Mouse (Mus musculus) forebrain, embryonic 10.5 days (tissue): ENCODE measurements at regions not wholly inside any gene's neighbourhood (a gene's known extent, or its start where the extent isn't known, plus 50 kb on each side); places are given as distances from the start of the nearest gene placed in this dataset.

Experiments used
- DNase-seq: peaks from one replicate; pipeline ENCODE4 v3.0.0-alpha.2; 2017; ENCODE audit warnings: low spot score; ENCODE audit errors: extremely low spot score
- H3K27ac ChIP-seq: fragments of 300-500 bp; sonication (generic); 2 replicates; pipeline ENCODE4 v1.5.1; 2016; ENCODE audit warnings: mild to moderate bottlenecking
- H3K27me3 ChIP-seq: fragments of 300-500 bp; sonication (generic); 2 replicates; pipeline ENCODE4 v1.6.1; 2016; ENCODE audit warnings: mild to moderate bottlenecking; ENCODE audit not compliant: poor library complexity, severe bottlenecking
- H3K36me3 ChIP-seq: fragments of 300-500 bp; sonication (generic); replicated peaks from 2 replicates; pipeline ENCODE4 v1.6.1; 2016; ENCODE audit warnings: mild to moderate bottlenecking, moderate library complexity
- H3K4me1 ChIP-seq: fragments of 300-500 bp; sonication (generic); 2 replicates; pipeline ENCODE4 v1.6.1; 2016
- H3K4me3 ChIP-seq: fragments of 300-500 bp; sonication (generic); 2 replicates; pipeline ENCODE4 v1.5.1; 2016; ENCODE audit warnings: mild to moderate bottlenecking, moderate library complexity
- H3K9me3 ChIP-seq: fragments of 300-500 bp; sonication (generic); 2 replicates; pipeline ENCODE4 v1.6.1; 2016; ENCODE audit warnings: mild to moderate bottlenecking, moderate library complexity
- WGBS: fragments of 180-500 bp; shearing (Covaris S2); methylation state at CpG from one replicate; pipeline ENCODE4 v1.1.7; 2016; 5-methylcytosine and 5-hydroxymethylcytosine counted together

DNA sequence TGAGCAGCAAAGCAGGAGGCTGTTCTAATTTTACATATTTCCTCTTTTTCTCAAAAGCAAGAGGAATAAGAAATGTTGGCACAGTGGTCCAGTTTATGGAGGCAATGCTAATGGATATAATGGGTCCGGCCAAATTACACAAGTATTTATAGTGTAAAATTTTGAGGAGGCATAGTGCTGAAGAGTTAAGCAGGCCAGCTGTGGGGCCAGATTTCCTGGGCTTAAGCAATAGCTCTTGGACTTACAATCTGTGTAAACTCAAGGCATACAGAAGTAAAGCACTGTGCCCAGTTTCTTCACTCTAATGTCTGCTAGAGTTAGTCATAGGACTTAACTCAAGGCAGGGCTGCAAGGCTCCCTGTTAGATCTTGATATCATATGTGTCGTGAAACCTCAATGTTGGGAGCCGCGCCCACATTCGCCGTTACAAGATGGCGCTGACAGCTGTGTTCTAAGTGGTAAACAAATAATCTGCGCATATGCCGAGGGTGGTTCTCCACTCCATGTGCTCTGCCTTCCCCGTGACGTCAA is 2094.9 kb downstream of the 4930444P10Rik start:
- H3K9me3 ChIP-seq = no peaks in the 10 kb centered on the region
- H3K4me1 ChIP-seq = peaks cover 3% of the 10 kb centered on the region
- DNase-seq = no peak
- 97% methylated on average over 9 of the region's 11 CpGs for WGBS
- H3K27me3 ChIP-seq = no peaks in the 10 kb centered on the region
- H3K4me3 ChIP-seq = no peak overlapping the region
- no peak overlapping the region for H3K27ac ChIP-seq
- H3K36me3 ChIP-seq = no peaks in the 10 kb centered on the region

DNA sequence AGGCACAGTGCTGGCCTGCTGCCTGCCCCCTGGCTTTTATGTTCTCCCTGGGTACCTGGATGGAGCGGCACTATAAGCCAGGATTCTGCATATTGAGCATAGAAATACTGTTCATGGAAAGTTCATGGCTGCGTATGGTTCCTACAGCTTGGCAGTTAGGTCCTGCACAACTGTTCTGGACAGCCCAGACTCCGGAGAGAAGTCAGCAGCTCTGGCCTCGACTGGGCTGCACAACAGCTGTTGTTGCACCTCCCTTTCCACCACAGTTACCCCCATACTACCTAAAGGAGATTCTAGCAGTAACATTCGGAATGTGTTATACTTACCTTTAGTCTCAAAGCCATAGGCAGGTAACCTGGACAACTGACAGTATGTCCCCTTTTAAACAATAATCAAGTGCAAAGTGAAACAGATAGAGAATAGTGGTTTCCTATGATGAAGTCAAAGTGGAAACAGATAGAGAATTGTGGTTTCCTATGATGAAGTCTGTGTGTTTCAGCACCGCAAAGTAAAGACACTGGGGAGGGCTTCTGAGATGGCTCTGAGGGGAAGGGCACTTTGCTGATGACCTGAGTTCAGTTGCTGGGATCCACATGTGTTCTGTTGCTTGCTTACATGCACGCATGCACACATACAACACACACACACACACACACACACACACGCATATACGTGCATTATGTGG is 2099.2 kb downstream of the 4930444P10Rik start:
- no peak for DNase-seq
- Histone ChIP-seq H3K9me3 (no peaks in the 10 kb centered on the region), H3K27me3 (no peaks in the 10 kb centered on the region), H3K4me1 (peaks cover 4% of the 10 kb centered on the region; the same call in 1 of the 2 replicates), H3K27ac (no peak overlapping the region), H3K4me3 (no peak overlapping the region), H3K36me3 (no peaks in the 10 kb centered on the region)
- 88% methylated on average over 9 of the region's 9 CpGs for WGBS

DNA sequence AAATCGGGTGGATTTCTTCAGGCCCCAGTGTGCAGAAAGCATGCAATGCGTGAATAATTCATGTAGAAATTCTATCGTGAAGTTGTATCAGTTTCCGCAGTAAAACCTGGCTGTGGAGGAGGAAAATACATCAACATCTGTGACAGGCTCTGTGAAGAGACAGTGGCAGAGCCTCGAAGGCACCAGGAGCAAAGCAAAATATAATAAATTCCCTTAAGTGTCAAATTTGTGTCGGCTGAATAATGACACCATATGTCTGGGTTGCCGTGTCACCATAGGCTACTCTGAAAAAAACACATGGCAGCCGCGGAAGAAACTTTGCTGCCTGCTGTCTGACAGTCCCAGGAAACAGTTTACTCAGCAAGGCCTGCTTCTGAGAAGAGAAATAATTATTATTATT is 2100.1 kb downstream of the 4930444P10Rik start:
- DNase-seq = no peak
- 87% methylated on average over 9 of the region's 9 CpGs for WGBS

DNA sequence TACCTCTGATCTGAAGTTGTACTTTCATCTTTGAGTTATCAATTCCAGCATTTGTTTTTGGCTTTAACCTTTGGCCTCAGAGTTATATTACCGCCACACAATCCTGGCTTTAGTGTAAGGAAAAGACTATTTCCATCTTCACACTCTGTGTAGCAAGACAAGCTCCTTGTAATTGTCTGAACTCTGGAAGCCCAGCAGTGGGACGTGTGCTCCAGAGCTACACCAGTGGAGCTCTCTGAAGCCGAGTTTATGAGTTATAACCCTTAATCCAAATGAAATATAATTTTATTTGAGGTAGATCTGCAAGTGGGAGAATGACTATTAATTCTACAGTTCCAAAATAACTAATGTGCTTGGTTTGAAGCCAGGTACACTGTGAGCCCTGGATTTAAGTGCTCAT is 2103.8 kb downstream of the 4930444P10Rik start:
- DNase-seq = no peak
- Histone ChIP-seq H3K4me3 (no peak overlapping the region), H3K36me3 (no peaks in the 10 kb centered on the region), H3K9me3 (no peaks in the 10 kb centered on the region), H3K4me1 (peaks cover 4% of the 10 kb centered on the region; the same call in 1 of the 2 replicates), H3K27ac (no peak overlapping the region), H3K27me3 (no peaks in the 10 kb centered on the region)
- 89% methylated on average over 3 of the region's 3 CpGs for WGBS

More for the DNA sequence above, 2100.1 kb downstream of the 4930444P10Rik start:
- Histone ChIP-seq H3K27me3 (no peaks in the 10 kb centered on the region), H3K9me3 (no peaks in the 10 kb centered on the region), H3K4me3 (no peak overlapping the region), H3K36me3 (no peaks in the 10 kb centered on the region), H3K27ac (no peak overlapping the region), H3K4me1 (peaks cover 4% of the 10 kb centered on the region; the same call in 1 of the 2 replicates)

DNA sequence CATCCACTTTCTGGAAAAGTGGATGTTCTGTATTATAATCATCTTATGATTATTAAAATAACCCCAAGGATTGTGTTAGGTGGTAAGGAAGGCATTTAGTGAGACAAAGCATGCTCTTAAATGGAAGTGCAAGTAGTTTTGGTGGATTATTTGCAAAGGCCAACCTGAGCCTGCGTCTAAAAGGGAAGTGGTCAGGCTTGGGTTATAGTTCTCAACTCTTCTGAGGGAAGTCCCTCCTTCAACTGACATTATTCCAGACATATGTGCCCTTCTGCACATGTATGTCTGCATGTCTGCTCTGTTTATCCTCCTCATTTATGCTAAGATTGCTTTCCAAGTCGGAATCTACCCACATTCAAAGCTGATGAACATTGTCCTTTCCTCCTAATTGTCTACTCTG is 2108.3 kb downstream of the 4930444P10Rik start:
- no peaks in the 10 kb centered on the region for H3K4me1 ChIP-seq
- H3K36me3 ChIP-seq = no peaks in the 10 kb centered on the region
- no peak overlapping the region for H3K4me3 ChIP-seq
- no peak overlapping the region for H3K27ac ChIP-seq
- H3K27me3 ChIP-seq = no peaks in the 10 kb centered on the region
- DNase-seq = no peak
- H3K9me3 ChIP-seq = no peaks in the 10 kb centered on the region
- 91% methylated on average over 2 of the region's 2 CpGs for WGBS

DNA sequence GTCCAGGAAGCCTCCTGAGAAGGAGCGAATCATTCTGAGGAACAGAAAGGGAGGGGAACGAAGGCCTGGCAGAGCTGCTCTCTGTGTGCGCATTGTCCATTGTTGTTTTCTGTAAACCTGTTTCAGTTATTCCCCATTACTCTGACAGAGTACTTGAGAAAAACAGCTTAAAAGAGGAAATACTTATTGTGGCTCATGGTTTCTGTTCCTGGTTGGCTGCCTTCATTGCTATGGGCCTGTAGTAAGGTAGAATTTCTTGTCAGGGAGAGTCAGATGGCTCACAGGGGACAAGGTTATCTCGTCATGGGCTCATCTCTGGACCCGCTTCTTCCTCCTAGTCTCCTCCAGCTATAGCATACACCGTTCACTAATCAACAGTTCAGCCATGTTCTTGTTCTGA is 2112.9 kb downstream of the 4930444P10Rik start:
- Histone ChIP-seq H3K27ac (no peak overlapping the region), H3K9me3 (no peaks in the 10 kb centered on the region), H3K4me1 (no peaks in the 10 kb centered on the region), H3K36me3 (no peaks in the 10 kb centered on the region), H3K27me3 (no peaks in the 10 kb centered on the region), H3K4me3 (no peak overlapping the region)
- DNase-seq = no peak
- whole genome bisulfite sequencing = 90% methylated on average over 6 of the region's 6 CpGs

DNA sequence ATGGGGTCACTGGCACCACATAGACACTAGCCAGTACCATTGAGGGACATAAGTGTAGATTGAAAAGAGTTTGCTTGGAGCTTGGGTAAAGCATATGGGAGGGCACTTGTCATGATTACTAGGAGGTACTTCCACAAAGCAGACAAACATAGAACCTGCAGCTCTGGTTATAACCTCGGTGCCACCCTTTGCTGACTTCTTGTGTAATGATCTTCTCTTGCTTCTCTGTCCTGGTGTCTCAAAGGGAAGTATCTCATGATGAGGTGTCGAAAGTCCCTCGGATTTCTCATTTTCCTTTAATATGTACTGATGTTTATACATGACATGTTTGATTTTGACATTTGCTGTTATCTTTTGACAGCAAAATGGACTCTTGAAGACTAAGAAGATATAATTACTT is 2114.5 kb downstream of the 4930444P10Rik start:
- H3K4me3 ChIP-seq = no peak overlapping the region
- no peaks in the 10 kb centered on the region for H3K9me3 ChIP-seq
- no peaks in the 10 kb centered on the region for H3K36me3 ChIP-seq
- no peaks in the 10 kb centered on the region for H3K4me1 ChIP-seq
- no peaks in the 10 kb centered on the region for H3K27me3 ChIP-seq
- no peak for DNase-seq
- WGBS = 89% methylated on average over 3 of the region's 3 CpGs
- no peak overlapping the region for H3K27ac ChIP-seq

DNA sequence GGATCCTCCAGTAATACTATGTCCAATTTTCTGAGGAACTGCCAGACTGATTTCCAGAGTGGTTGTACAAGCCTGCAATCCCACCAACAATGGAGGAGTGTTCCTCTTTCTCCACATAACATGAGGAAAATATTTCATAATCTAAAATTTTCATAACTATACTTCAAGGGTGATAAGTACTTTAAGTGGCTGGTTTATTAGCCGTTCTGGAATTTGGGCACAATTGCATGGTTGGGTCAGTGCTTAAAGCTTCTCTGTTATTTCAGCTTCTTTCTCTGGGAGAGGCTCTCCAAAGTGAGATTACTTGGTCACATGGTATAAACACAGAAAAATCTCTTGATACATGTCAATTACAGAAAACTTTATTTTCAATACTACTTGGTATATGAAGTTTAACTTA is 2115.9 kb downstream of the 4930444P10Rik start:
- WGBS = 91% methylated on average over 1 of the region's 1 CpGs
- no peak overlapping the region for H3K4me3 ChIP-seq
- no peak overlapping the region for H3K27ac ChIP-seq
- no peaks in the 10 kb centered on the region for H3K27me3 ChIP-seq
- DNase-seq = no peak
- no peaks in the 10 kb centered on the region for H3K4me1 ChIP-seq
- no peaks in the 10 kb centered on the region for H3K9me3 ChIP-seq
- H3K36me3 ChIP-seq = no peaks in the 10 kb centered on the region

DNA sequence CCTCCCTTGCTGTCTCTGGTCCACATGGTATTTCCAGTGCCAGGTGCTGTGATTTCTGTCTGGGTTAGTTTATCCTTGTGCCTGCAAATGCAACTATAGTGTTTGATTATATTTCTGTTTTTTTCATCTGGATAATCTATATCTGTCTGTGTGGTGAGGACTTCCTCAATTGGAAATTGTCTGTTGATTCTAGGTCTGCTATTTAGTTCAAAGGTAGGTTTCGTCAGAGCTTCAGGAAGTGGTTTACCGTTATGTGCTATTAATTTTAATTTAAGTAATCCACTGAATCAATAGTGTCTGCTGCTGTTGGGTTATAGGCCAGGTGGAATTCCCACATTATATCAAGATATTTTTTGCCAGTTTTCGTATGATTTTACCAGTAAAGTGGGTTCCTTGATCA is 2143.9 kb downstream of the 4930444P10Rik start:
- Histone ChIP-seq H3K9me3 (no peaks in the 10 kb centered on the region), H3K4me3 (no peak overlapping the region), H3K36me3 (no peaks in the 10 kb centered on the region), H3K27me3 (no peaks in the 10 kb centered on the region), H3K4me1 (no peaks in the 10 kb centered on the region), H3K27ac (no peak overlapping the region)
- 94% methylated on average over 3 of the region's 3 CpGs for WGBS
- DNase-seq = no peak

DNA sequence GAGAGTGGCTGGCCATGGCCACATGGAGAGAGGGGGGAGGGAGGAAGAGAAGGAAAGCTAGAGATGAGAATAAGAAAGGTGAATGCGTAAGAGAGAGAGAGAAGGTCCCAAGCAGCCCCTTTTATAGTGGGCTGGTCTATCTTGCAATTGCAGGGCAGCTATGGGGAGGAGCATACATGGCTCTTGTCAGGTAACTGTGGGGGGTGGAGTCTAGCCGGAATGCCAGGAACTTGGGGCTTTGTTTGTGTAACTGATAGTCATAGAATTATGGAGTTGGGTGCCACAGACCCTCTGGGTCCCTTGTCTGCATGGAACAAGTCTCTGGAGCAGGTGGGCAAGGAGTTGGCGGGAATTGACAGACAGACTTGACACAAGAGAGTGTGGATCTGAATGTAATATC is 2151.8 kb downstream of the 4930444P10Rik start:
- Histone ChIP-seq H3K9me3 (peaks cover 6% of the 10 kb centered on the region; the same call in 1 of the 2 replicates), H3K27ac (no peak overlapping the region), H3K4me3 (no peak overlapping the region), H3K36me3 (no peaks in the 10 kb centered on the region), H3K27me3 (no peaks in the 10 kb centered on the region), H3K4me1 (no peaks in the 10 kb centered on the region)
- 91% methylated on average over 3 of the region's 3 CpGs for WGBS
- DNase-seq = no peak

DNA sequence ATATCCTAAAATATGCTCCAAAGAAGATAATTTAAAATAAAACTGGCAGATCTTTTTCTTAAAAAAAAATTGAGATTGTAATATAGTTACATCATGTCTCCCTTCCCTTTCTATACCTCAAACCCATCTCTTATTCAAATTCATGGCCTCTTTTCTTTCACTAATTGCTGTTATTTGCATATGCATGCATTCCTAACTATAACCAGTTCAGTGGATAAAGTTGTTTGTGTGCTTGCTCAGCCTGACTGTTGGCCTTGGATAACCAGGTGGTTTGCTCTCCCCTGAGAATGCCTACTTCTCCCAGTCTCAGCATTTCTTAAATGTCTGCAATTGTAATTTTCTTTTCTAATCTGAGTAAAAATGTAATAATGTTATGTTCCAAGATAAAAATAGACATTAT is 2154.8 kb downstream of the 4930444P10Rik start:
- no peak for DNase-seq
- no peaks in the 10 kb centered on the region for H3K4me1 ChIP-seq
- no peak overlapping the region for H3K27ac ChIP-seq
- no peaks in the 10 kb centered on the region for H3K27me3 ChIP-seq
- H3K4me3 ChIP-seq = no peak overlapping the region
- H3K36me3 ChIP-seq = no peaks in the 10 kb centered on the region
- peaks cover 6% of the 10 kb centered on the region; the same call in 1 of the 2 replicates for H3K9me3 ChIP-seq

DNA sequence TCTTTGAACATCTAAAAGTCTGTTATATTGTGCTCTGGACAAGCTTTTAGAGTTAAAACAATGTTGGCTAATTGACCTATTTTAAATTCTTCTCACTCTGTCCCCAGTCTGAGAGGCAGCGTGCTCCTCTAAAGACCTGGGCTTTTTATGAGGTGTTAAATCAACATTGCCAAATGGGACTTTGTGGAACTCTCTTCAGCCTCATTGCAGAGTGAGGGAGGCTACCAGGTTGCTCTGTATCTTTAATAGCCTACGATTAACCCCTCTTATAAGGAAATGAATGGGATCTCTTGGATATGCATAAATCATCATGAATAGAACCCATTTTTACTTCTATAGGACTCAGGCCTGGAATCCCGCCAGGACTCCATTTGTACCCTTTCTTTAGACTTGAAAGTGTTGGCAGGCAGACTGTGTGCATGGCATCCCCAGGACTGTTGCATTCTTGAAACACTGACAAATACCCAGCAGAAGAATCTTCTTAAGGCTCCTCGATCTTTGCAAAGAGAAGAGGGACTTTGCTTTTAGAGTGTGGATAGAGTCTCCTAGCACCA is 2157.1 kb downstream of the 4930444P10Rik start:
- 78% methylated on average over 4 of the region's 4 CpGs for WGBS
- DNase-seq = no peak

DNA sequence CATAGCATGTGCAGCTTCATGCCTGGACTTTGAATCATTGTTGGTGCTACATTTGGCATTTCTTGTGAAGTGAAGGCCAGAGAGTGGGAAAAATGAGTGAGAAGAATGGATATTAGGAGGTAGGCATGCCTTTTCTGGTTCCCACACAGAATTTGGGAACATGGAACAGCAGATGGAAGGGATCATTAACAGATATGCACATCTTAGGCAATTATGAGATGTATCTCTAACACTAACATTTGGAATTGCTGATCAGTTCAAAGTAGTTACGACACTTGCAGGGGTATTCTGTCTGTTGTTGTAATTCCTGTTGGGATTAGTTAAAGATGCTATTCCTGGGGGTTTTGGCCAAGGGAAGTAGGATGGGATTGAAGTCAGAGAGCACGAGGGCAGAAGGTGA is 2164.4 kb downstream of the 4930444P10Rik start:
- H3K4me1 ChIP-seq = no peaks in the 10 kb centered on the region
- H3K27ac ChIP-seq = no peak overlapping the region
- H3K4me3 ChIP-seq = no peak overlapping the region
- 91% methylated on average over 2 of the region's 2 CpGs for WGBS
- no peaks in the 10 kb centered on the region for H3K9me3 ChIP-seq
- DNase-seq = no peak
- H3K27me3 ChIP-seq = no peaks in the 10 kb centered on the region
- no peaks in the 10 kb centered on the region for H3K36me3 ChIP-seq

More for the DNA sequence above, 2157.1 kb downstream of the 4930444P10Rik start:
- H3K36me3 ChIP-seq = no peaks in the 10 kb centered on the region
- H3K4me1 ChIP-seq = no peaks in the 10 kb centered on the region
- H3K9me3 ChIP-seq = peaks cover 6% of the 10 kb centered on the region; the same call in 1 of the 2 replicates
- no peak overlapping the region for H3K27ac ChIP-seq
- no peak overlapping the region for H3K4me3 ChIP-seq
- no peaks in the 10 kb centered on the region for H3K27me3 ChIP-seq
